Mouse (Mus musculus) ES-E14 (cell line): Measurements from ENCODE around the gene Map7d1. TPM values are rescaled to one million over a fixed set of nuclear protein-coding genes. Genes with fewer than 3 reads are reported as not detected.

ENCODE experiments used
- DNase-seq: peaks from one replicate; pipeline ENCODE4 v3.0.0-alpha.2; 2013; ENCODE audit warnings: low read depth, low spot score
- H3K27ac ChIP-seq: 2 replicates; pipeline ENCODE4 v1.5.1; 2012; ENCODE audit warnings: low read depth, mild to moderate bottlenecking, low read length, moderate library complexity, mixed read lengths; ENCODE audit not compliant: poor library complexity, insufficient read depth, severe bottlenecking
- H3K36me3 ChIP-seq: 2 replicates; pipeline ENCODE4 v1.6.1; 2012; ENCODE audit warnings: mild to moderate bottlenecking, low read length, moderate library complexity, mixed read lengths; ENCODE audit not compliant: control insufficient read depth, poor library complexity, insufficient read depth, severe bottlenecking
- H3K4me1 ChIP-seq, 2 experiments: fragments of 150-350 bp in 1 of 2; sonication (generic) in 1 of 2; 2 replicates each; pipeline ENCODE4 v1.6.1; 2012; ENCODE audit warnings: low read length in 2 of 2, mild to moderate bottlenecking in 1 of 2, mixed read lengths in 1 of 2; ENCODE audit not compliant: control insufficient read depth in 2 of 2, insufficient read depth in 2 of 2, poor library complexity in 1 of 2
- H3K4me3 ChIP-seq, 2 experiments: fragments of 150-350 bp in 1 of 2; sonication (generic) in 1 of 2; 2 replicates each; pipeline ENCODE4 v1.5.1; 2012; ENCODE audit warnings: low read length in 2 of 2, low read depth in 1 of 2, mild to moderate bottlenecking in 1 of 2, mixed read lengths in 1 of 2; ENCODE audit not compliant: insufficient read depth in 1 of 2, poor library complexity in 1 of 2, severe bottlenecking in 1 of 2
- H3K9ac ChIP-seq: 2 replicates; pipeline ENCODE4 v1.6.1; 2012; ENCODE audit warnings: low read depth, mild to moderate bottlenecking, low read length, mixed read lengths; ENCODE audit not compliant: poor library complexity, insufficient read depth, severe bottlenecking
- H3K9me3 ChIP-seq: fragments of 150-350 bp; sonication (generic); 2 replicates; pipeline ENCODE4 v1.6.1; 2012; ENCODE audit warnings: low read depth, mild to moderate bottlenecking, low read length; ENCODE audit not compliant: control insufficient read depth, insufficient read depth
- CHD2 ChIP-seq: IDR thresholded peaks from 2 replicates; pipeline ENCODE4 v1.6.1; 2014; ENCODE audit warnings: mild to moderate bottlenecking, low read depth, low read length, inconsistent platforms
- HCFC1 ChIP-seq: IDR thresholded peaks from 2 replicates; pipeline ENCODE4 v1.6.1; 2012; ENCODE audit warnings: low read length, inconsistent platforms, borderline replicate concordance; ENCODE audit not compliant: insufficient read depth
- MAFK ChIP-seq: IDR thresholded peaks from 2 replicates; pipeline ENCODE4 v1.6.1; 2014; ENCODE audit warnings: mild to moderate bottlenecking, low read depth, low read length, inconsistent platforms; ENCODE audit not compliant: insufficient read depth
- ZC3H11A ChIP-seq: IDR thresholded peaks from 2 replicates; pipeline ENCODE4 v1.6.1; 2012; ENCODE audit warnings: low read depth, mild to moderate bottlenecking, inconsistent platforms, low read length, borderline replicate concordance
- ZNF384 ChIP-seq: IDR thresholded peaks from 2 replicates; pipeline ENCODE4 v1.6.1; 2012; ENCODE audit warnings: low read depth, low read length, inconsistent platforms
- in situ Hi-C, 2 experiments: fragments of 600-800 bp; cut with MboI; formaldehyde crosslinking; loops; one replicate each; pipeline ENCODE4 v1.15.1; 2025; ENCODE audit warnings: low sequenced_read_pairs in 2 of 2, inconsistent platforms in 1 of 2; ENCODE audit not compliant: unreplicated experiment in 2 of 2
- total RNA-seq: library from RNA; depleted of rRNA; stranded (reverse); fragments of 300-350 nt; gene quantifications from 2 replicates; pipeline ENCODE4 v1.2.3, GENCODE M21; 2012

Map7d1 gene
- total RNA-seq, 1 experiment: 27.1 TPM

DNA sequence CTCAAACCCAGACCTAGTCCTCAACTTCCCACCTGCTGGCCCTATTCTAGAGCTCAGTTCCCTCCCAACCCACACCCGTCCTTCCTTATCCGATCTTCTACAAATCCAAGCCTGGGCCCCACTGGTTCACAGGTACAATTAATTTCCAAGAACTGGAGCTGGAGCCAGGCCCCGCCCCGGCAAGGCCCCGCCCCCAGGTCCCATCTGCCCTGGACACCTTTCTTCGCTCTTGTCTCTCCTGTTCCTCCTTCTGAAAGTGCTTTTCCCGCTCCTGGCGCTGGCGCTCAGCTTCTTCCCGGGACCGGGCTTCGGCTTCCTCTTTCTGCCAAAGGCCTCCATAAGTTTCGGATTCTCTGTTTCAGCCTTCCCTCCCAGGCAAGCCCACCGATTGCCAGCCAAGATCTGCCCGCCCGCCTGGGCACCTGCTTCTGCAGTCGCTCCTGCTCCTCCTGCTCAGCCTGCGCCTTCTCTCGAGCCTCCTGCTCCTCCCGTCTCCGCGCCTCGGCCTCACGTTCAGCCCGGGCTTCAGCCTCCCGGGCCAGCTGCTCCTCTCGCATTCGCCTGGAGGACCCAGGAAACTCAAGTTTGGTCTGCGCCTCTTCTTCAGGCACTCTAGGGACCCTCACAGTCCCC lies 22.4 kb downstream of the Map7d1 start:
- Histone ChIP-seq H3K9ac (peak overlapping the region; percentile 60), H3K4me3 (peak overlapping the region; percentile 59 to 80)

DNA sequence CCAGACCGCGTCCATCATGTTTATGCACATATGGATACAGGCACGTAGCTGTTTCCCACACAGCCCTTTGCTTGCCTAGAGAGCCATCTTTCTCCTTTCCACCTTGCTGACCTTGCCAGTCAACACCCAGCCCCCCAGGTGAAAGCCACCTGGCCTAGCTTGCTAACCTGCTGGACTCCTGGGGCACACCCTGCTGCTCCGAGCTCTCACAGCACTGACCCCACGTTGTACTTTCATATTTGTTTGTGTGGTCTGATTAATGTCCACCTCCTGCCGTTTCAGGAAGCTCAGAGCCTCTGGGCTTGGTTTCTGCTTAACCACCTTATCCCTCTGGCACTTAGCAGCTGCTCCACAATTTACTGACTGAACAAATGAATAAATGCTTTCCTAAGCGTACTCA lies 26.2 kb downstream of the Map7d1 start:
- Histone ChIP-seq H3K9ac (no peak overlapping the region), H3K9me3 (no peaks in the 10 kb centered on the region), H3K4me1 (peaks cover 0 to 19% of the 10 kb centered on the region in 2 experiments; a peak in 3 of 4 replicates), H3K36me3 (peaks cover 26% of the 10 kb centered on the region), H3K27ac (no peak overlapping the region), H3K4me3 (no peak overlapping the region)
- in situ Hi-C loops: loop anchor here in 1 of 2 experiments (10.0 kb wide), 1 partner anchor 75 kb away; no protein-coding TSS in a partner anchor
- TF ChIP-seq HCFC1 (no peak), CHD2 (no peak), ZC3H11A (no peak), ZNF384 (no peak), MAFK (no peak)
- DNase-seq: no peak

More for the DNA sequence above, 22.4 kb downstream of the Map7d1 start:
- Histone ChIP-seq H3K36me3 (peaks cover 36% of the 10 kb centered on the region), H3K9me3 (no peaks in the 10 kb centered on the region), H3K27ac (no peak overlapping the region), H3K4me1 (peaks cover 0 to 26% of the 10 kb centered on the region in 2 experiments; a peak in 3 of 4 replicates)
- in situ Hi-C loops: no loop called here
- no peak for DNase-seq
- no peak for TF ChIP-seq CHD2
- TF ChIP-seq ZC3H11A: no peak
- TF ChIP-seq MAFK: no peak
- TF ChIP-seq HCFC1: no peak
- no peak for TF ChIP-seq ZNF384

DNA sequence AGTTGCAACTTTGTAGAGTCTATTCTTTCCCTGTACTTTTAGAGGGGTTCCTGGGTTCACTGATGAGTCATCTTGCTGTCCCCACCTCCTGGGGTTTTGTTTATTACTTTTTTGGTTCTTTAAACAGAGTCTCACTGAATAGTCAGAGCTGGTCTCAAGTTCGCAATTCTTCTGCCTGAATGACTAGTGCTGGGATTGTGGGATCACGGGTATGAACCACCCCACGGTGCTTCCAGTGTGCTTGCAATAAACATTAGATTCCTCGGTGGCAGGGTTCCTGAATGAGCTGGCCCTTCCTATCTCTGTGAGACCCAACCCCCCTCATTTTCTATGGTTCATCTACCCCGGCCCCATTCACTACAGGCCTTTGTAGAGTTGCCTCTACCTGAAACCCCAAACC lies 28.0 kb downstream of the Map7d1 start:
- Histone ChIP-seq H3K27ac (no peak overlapping the region), H3K4me3 (no peak overlapping the region), H3K4me1 (peaks cover 0 to 11% of the 10 kb centered on the region in 2 experiments; a peak in 3 of 4 replicates), H3K9ac (no peak overlapping the region), H3K36me3 (peaks cover 18% of the 10 kb centered on the region), H3K9me3 (no peaks in the 10 kb centered on the region)
- in situ Hi-C loops: loop anchor here in 1 of 2 experiments (10.0 kb wide), 1 partner anchor 77 kb away; no protein-coding TSS in a partner anchor
- DNase-seq: no peak
- no peak for TF ChIP-seq HCFC1
- TF ChIP-seq ZNF384: no peak
- no peak for TF ChIP-seq CHD2
- TF ChIP-seq ZC3H11A: no peak
- TF ChIP-seq MAFK: no peak

DNA sequence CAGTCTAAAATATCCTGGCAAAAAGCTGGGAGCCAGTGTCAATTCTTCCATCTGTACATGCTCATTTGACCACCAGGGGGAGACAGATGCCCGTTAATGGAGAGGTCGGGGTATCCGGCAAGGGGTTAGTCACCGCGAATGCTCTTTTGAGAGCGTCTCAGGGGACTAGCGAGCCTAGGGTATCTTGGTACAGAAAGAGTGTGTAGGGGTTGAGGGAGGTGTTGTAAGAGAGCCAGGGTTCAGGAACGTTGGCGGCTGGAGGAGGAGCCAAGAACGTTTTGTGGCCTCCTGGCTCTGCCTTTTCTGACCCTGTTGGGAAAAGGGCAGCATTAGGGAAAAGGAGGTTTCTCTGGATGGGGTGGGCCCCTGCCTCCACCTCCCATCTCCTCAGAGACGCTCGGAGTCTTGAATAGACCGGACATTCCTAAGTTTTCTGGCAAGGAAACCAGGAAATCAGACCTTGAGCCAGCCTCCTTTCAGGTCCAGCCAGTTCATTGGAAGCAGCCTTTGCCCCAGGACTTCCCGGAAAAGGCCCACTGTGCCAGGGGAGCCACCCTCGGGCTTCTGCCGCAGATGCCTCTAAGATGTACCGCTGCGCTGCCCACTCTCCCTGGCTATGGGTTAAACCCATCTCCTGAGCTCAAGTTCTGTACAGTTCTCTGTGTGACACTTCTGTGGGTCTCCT lies 28.9 kb downstream of the Map7d1 start:
- Histone ChIP-seq H3K9ac (peak overlapping the region; percentile 2), H3K27ac (no peak overlapping the region)

More for the DNA sequence above, 28.9 kb downstream of the Map7d1 start:
- in situ Hi-C loops: loop anchor here in 1 of 2 experiments (10.0 kb wide), 1 partner anchor 78 kb away; no protein-coding TSS in a partner anchor
- peak overlapping the region in 1 of 2 experiments; percentile 45; a peak in 2 of 4 replicates for H3K4me3 ChIP-seq
- no peaks in the 10 kb centered on the region for H3K9me3 ChIP-seq
- DNase-seq: peak; percentile 88
- TF ChIP-seq ZNF384: 0 out of 2 replicates have a peak, but pooled peaks have one; percentile 24
- TF ChIP-seq MAFK: no peak
- TF ChIP-seq CHD2: no peak
- TF ChIP-seq HCFC1: peak; percentile 33; the same call in 1 of the 2 replicates
- peak; percentile 97 for TF ChIP-seq ZC3H11A
- peaks cover 8% of the 10 kb centered on the region; the same call in 1 of the 2 replicates for H3K36me3 ChIP-seq
- peaks cover 0 to 9% of the 10 kb centered on the region in 2 experiments; a peak in 3 of 4 replicates for H3K4me1 ChIP-seq
